Mouse (Mus musculus): ENCODE data around the gene Grwd1. TPM values are rescaled to one million over a fixed set of nuclear protein-coding genes. Genes with fewer than 3 reads are reported as not detected.
"Not testable (repeated sequence)": the region's sequence is repeated elsewhere in the genome, so short reads cannot be mapped to it uniquely, and the experiment has no call there.

The Grwd1 gene
- 10 to 100 TPM; 20.0 to 20.8 TPM for total RNA-seq (2021)

- peak; percentile 69 to 77 for DNase-seq (ENCODE audit: extremely low spot score in 1 of 2, low spot score in 1 of 2)
These were observed at the start of gene Grwd1 for GRCm38 (mm10) chr7:45830427-45831127. Gene Grwd1 (minus strand): TSS chr7:45830944.

GRCm38 (mm10) chr7:45880531-45880930 lies 49.8 kb upstream of the Grwd1 start:
- no peak for DNase-seq (ENCODE audit: extremely low spot score in 1 of 2, low spot score in 1 of 2)

- DNase-seq (ENCODE audit: extremely low spot score in 1 of 2, low spot score in 1 of 2), result not testable (repeated sequence)
These were observed 47.5 kb upstream of the Grwd1 start, which contains the start of gene Grin2d for GRCm38 (mm10) chr7:45878278-45878677. Gene Grin2d (minus strand): TSS chr7:45878378.

GRCm38 (mm10) chr7:45876895-45877294 lies 46.2 kb upstream of the Grwd1 start:
- no peak for DNase-seq (ENCODE audit: extremely low spot score in 1 of 2, low spot score in 1 of 2)

GRCm38 (mm10) chr7:45873061-45873947 lies 42.6 kb upstream of the Grwd1 start:
- DNase-seq (ENCODE audit: extremely low spot score in 1 of 2, low spot score in 1 of 2), result peak; percentile 40 to 54

GRCm38 (mm10) chr7:45872624-45873023 lies 41.9 kb upstream of the Grwd1 start, which contains the start of gene Kdelr1:
Gene Kdelr1 (plus strand): TSS chr7:45872772.
- peak; percentile 90 to 95 for DNase-seq (ENCODE audit: extremely low spot score in 1 of 2, low spot score in 1 of 2)

GRCm38 (mm10) chr7:45870282-45871058 lies 39.7 kb upstream of the Grwd1 start:
- no peak for DNase-seq (ENCODE audit: extremely low spot score in 1 of 2, low spot score in 1 of 2)

- DNase-seq (ENCODE audit: extremely low spot score in 1 of 2, low spot score in 1 of 2), result no peak
These were observed 39.0 kb upstream of the Grwd1 start for GRCm38 (mm10) chr7:45869787-45870186.

- DNase-seq (ENCODE audit: extremely low spot score in 1 of 2, low spot score in 1 of 2), result no peak
These were observed 38.4 kb upstream of the Grwd1 start for GRCm38 (mm10) chr7:45869107-45869670.

GRCm38 (mm10) chr7:45867871-45868270 lies 37.1 kb upstream of the Grwd1 start:
- DNase-seq (ENCODE audit: extremely low spot score in 1 of 2, low spot score in 1 of 2), result no peak

- peak; percentile 64 to 66 for DNase-seq (ENCODE audit: extremely low spot score in 1 of 2, low spot score in 1 of 2)
These were observed 35.5 kb upstream of the Grwd1 start for GRCm38 (mm10) chr7:45865925-45866910.

- no peak for DNase-seq (ENCODE audit: extremely low spot score in 1 of 2, low spot score in 1 of 2)
These were observed 33.7 kb upstream of the Grwd1 start for GRCm38 (mm10) chr7:45864435-45864834.

- DNase-seq (ENCODE audit: extremely low spot score in 1 of 2, low spot score in 1 of 2), result no peak
These were observed 32.1 kb upstream of the Grwd1 start for GRCm38 (mm10) chr7:45862804-45863203.

- DNase-seq (ENCODE audit: extremely low spot score in 1 of 2, low spot score in 1 of 2), result no peak
These were observed 28.3 kb upstream of the Grwd1 start for GRCm38 (mm10) chr7:45859008-45859407.

GRCm38 (mm10) chr7:45856950-45857901 lies 26.5 kb upstream of the Grwd1 start:
- DNase-seq (ENCODE audit: extremely low spot score in 1 of 2, low spot score in 1 of 2), result no peak

- DNase-seq (ENCODE audit: extremely low spot score in 1 of 2, low spot score in 1 of 2), result no peak
These were observed 22.3 kb upstream of the Grwd1 start for GRCm38 (mm10) chr7:45853089-45853488.

- DNase-seq (ENCODE audit: extremely low spot score in 1 of 2, low spot score in 1 of 2), result no peak
These were observed 19.9 kb upstream of the Grwd1 start for GRCm38 (mm10) chr7:45850661-45851060.

GRCm38 (mm10) chr7:45848447-45849027 lies 17.8 kb upstream of the Grwd1 start:
- DNase-seq (ENCODE audit: extremely low spot score in 1 of 2, low spot score in 1 of 2), result no peak

Data from layer of hippocampus, postnatal 25 days (tissue).